Mouse (Mus musculus) left cerebral cortex, adult 11 months (tissue): ENCODE results near the gene Zranb1.

ENCODE experiments used
- DNase-seq: peaks from one replicate; pipeline ENCODE4 v3.0.0; 2022; ENCODE audit warnings: low spot score

Gene Zranb1

GRCm38 (mm10) chr7:132930850-132931559, at the start of gene Zranb1:
Gene Zranb1 (plus strand): TSS chr7:132931142.
- DNase-seq = peak; percentile 98

DNA sequence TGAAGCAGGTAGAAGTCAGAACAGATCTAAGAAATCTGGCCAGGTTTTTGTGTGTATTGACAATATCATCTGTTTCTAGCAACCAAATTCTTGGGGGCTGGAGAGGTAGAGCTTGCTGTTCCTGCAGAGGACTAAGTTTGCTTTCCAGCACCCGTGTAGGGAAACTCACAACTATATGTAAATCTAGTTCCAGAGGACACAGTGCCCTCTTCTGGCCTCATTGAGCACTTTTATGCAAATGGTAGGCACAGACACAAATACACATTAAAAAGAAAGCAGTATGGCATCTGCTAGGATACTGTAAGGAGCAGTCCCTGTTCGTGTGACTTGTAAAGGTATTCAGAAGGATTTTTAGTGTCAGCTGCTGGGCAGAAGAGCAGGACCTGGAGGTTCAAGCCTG, 48.6 kb upstream of the Zranb1 start:
- no peak for DNase-seq

- DNase-seq = no peak
Measured at GRCm38 (mm10) chr7:132884031-132884430, 46.9 kb upstream of the Zranb1 start.

GRCm38 (mm10) chr7:132887019-132887804, 43.7 kb upstream of the Zranb1 start:
- no peak for DNase-seq

DNA sequence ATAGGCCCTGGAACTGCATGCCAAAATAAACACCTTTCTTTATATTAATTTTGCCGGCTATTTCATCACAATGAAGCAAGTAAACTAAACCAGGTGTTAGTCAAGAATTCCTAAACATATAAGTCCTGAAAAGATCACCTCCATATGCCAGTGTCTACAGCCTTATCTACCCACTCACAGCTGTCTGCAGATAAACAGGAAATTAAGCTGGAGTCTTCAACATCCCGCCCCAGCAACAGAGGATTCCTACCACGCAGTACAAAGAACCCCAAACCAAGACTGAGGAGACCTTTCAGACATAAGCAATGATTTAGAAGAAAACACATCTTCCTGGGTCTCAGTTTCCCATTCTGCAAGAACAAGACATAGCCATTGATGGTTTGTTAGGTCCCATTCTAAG, 42.9 kb upstream of the Zranb1 start:
- no peak for DNase-seq

DNA sequence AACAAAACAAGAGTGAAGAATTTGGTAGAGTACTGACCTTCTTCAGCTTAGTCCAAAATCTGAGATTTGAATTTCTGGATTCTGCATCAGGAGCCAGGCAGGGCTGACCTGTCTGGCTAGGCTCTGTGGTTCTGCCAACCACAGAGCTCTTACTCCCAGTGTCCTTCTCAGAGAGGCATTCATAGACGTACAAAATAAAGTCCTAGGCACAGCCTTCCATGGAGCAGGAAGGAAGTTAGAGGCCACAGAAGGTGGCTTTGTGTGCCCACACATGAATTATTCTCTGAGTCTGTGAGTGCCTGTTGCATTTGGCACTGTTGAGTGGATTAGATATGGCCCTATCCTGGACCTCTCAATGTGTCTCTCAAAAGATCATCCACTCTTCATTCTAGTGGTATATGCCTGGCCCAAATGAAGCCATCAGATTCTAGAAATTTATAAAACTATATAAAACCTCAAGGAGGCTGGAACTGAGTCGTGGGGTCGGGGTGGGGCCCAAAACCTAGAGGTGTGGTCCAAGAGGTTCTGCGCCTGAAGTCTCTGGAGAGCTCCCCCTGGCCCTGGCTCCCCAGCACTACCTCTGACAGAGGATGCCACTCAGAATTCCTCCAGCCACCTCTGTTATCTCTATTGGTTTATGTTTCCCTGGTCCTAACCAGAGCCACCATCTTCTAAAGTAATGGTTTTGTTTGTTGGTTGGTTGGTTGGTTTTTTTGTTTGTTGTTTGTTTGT, 42.3 kb upstream of the Zranb1 start:
- DNase-seq = no peak

DNA sequence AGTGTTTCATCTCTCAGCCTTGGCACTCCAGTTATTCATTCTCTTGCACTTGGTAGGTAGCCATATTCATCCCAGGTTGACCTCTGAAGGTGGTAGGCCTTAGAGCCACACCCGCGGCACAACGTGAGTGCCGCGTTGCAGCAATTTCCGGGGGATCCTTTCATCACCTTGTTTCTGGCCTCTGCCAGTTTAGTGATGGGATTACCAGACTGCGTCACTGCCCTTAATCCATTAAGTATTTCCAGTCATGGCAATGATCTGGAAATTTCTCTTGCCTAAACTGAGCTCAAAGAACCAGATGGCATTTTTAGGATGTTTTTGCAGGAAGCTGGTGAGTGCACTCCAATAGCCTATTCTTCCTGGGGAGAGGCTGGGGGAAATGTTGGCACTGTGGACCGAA, 41.3 kb upstream of the Zranb1 start:
- DNase-seq = no peak

- DNase-seq = no peak
Measured at GRCm38 (mm10) chr7:132890201-132890600, 40.7 kb upstream of the Zranb1 start.

DNA sequence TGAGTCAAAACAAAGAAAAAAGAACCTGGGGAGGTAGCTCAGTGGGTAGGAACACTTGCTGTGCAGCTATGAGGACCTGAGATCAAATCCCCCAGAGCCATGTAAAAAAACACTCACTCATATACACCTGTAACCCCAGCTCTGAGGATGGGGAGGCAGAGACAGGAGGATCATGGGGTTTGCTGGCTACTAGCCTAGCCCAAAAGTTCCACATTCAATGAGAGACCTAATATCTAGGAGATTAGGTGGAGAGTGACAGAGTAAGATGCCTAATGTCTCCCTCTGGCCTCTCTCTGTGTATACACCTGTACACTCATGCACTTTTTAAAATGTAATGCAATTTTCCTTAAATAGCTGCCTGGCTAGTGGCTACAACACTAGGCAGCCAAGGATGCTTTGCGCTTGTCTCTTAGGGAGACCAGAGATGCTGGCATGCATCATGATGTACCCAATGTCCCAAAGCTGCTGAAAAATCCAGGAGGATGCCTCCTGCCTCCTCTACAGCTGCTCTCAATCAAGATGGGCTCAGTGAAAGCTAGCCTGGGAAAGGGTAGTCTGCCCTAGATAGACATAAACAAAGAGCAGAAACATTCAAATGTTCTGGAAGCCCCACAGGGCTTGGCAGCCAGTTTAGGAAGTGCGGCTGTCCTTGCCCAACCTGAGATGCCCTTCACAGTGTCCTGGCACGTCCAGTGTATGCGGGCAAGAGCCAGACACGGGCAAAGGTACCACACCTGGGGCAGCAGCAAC, 39.2 kb upstream of the Zranb1 start:
- no peak for DNase-seq

GRCm38 (mm10) chr7:132892311-132892661, 38.7 kb upstream of the Zranb1 start:
- DNase-seq = no peak

GRCm38 (mm10) chr7:132892806-132893205, 38.1 kb upstream of the Zranb1 start:
- no peak for DNase-seq

GRCm38 (mm10) chr7:132893336-132893735, 37.6 kb upstream of the Zranb1 start:
- no peak for DNase-seq

DNA sequence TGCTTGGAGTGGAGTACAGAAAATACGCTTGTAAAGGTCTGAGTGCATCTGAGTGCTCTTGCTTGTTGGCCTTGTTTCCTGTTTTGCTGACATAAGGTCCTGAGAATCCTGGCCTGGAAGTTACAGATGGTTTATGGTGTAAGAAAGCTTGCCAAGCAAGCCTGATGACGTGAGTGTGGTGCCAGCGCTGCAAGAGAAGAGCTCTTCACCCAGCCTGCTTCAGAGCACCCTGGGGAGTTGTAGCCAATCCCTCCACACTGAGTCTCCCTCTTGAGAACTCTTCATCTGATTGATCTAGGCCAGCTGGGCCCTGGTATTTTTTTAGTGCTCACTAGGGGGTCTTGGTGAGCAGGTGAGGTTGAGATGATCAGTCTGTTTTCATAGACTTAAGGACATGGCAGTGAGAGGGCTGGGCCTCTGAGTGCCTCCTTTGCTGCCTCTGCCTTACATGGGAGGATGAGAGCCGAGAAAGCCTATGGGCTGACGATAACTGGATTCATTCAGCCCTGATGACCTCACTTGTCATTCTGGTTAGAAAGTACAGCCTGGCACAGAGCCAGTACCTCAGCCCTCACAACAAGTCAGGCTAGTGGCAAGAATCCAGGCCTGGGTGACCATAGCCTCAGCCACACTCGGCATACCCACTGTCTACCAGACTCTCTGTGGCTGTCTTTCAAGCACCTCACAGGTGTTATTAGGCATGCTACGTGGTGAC, 35.9 kb upstream of the Zranb1 start:
- DNase-seq = no peak

- no peak for DNase-seq
Measured at GRCm38 (mm10) chr7:132896206-132896815, 34.6 kb upstream of the Zranb1 start.

DNA sequence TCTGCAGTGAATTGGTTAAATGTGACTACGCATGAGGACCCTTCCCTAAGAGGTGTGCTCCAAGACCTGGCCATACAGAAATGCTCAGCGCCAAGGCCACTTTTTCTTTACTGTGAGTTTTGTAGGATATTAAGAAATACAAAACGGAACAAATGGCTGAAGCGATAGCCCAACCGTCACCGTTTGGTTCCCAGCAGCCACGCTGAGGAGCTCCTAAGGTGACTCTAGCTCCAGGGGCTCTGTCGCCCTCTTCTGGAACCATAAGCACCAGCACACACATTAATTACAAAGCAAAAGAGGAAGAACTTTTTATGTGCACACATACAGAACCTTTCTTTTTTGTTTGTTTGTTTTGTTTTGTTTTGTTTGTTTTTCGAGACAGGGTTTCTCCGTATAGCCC, 33.7 kb upstream of the Zranb1 start:
- no peak for DNase-seq

DNA sequence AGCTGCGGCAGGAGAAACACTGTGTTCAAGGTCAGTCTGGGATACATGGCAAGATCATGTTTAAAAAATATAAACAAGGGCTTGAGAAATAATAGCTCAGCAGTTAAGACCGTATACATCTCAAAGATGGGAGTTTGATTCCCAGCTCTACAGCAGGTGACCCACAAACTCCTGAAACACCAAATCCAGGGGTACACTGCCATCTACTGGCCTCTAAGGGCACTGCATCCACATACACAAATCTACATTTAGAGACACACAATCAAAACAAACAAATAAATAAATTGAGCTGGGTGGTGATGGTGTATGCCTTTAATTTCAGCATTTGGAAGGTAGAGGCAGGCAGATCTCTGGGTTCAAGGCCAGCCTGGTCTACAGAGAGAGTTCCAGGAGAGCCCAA, 32.7 kb upstream of the Zranb1 start:
- DNase-seq = no peak

GRCm38 (mm10) chr7:132900826-132901531, 30.0 kb upstream of the Zranb1 start:
- no peak for DNase-seq

DNA sequence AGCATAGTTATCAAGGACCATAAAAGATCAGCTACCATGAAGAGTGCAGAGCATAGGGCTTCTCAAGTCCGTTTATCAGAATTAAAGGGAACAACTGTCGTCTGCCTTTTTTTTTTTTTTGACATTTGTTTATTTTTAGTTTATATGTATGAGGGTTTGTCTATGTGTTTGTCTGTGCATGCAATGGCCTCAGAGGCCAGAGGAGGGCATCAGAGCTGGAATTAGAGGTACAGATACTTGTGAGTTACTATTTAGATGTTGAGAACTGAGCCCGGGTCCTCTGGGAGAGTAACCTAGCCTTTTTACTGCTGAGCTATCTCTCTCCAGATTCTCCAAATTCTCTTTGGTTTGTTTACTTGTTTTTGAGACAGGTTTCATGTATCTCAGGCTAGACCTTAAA, 27.1 kb upstream of the Zranb1 start:
- DNase-seq = no peak

DNA sequence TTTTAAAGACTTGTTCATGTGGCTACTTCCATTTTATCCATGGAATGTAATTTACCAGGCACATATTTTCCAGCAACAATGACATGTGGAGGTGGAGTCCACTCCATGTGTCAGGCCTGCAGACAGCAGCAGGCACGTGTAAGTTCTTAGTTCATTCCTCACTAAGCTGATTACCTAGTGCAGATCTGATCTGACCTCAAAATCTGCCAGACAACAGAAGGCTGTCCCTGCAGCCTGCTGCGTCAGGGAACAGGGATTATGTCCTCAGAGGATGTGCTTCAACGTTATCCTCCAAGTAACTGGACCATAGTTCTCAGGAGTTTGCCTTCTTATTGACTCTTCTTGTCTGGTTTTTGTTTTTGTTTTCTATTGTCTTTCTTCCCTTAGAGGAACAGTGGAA, 9.0 kb upstream of the Zranb1 start:
- DNase-seq = no peak

- DNase-seq = no peak
Measured at GRCm38 (mm10) chr7:132925227-132925626, 5.7 kb upstream of the Zranb1 start.

DNA sequence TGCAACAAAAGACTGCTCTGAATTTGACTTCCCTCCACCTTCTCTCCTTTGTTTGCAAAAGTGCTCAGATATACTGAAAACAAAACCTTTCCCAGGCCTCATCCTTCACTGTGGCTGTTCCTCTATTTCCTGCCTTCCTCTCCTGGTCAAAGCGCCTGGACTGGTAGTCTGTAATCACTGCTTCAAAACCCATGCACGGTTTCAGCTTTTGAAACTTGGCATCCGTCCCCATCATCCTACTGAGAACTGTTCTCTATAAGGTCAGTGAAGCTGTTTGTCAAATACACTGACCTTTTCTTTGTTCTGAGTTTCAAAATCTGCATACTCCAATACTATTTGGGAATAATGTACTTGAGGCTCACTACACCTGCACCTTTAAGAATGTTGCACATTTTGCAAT, 3.7 kb upstream of the Zranb1 start:
- DNase-seq = no peak
